Mouse (Mus musculus) CD4-positive, CD25-positive, alpha-beta regulatory T cell, adult 2 months (primary cell): ENCODE measurements at regions not wholly inside any gene's neighbourhood (a gene's known extent, or its start where the extent isn't known, plus 50 kb on each side); places are given as distances from the start of the nearest gene placed in this dataset.
"Not testable (repeated sequence)": the region's sequence is repeated elsewhere in the genome, so short reads cannot be mapped to it uniquely, and the experiment has no call there.

Experiments used
- DNase-seq: peaks from one replicate; pipeline ENCODE4 v3.0.0-alpha.2; 2012; ENCODE audit warnings: low read depth, low spot score

DNA sequence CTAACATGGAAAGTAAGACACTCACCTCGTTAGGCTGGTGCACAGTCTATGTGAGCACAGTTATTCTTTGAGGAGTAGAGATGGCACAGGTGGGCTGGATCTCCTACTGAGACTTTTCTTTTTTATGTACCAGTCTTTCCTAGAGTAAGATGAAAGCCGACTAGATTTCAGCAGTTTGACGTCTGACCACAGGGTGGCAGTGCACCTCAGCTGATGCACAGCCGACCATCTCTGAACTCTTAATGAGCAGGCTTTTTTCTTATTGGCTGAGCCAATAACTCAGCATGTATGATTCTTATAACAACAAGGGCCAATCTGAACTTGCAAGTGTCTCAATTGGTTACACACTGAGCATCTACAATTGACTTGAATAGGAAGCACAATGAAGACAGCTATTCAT is 126.6 kb upstream of the Olfr1507 start:
- peak; percentile 59 for DNase-seq

DNA sequence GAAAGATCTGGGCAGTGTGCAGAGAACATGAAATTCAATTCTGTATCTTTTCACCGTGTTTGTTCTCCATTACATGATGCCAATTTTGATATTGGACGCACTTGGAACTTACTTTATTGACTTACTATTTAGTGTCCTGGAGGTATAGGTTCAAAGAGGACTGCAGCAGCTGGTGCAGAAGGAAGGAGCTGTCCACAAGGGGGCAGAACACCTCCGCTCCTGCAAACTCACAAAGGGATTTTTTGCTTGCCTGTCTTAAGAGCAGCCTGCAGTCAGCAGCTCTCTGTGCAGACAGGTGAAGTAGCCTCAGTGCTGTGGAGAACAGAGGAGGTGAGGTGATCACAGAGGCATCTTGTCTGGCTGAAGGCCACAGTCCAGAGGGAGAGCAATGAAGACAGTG is 84.8 kb upstream of the Olfr1507 start:
- peak; percentile 53 for DNase-seq

GRCm38 (mm10) chr14:52566920-52567319 is 71.4 kb upstream of the Olfr1507 start:
- peak; percentile 44 for DNase-seq

- no peak for DNase-seq
These were observed 70.1 kb upstream of the Olfr1507 start for GRCm38 (mm10) chr14:52565606-52566005.

- DNase-seq, result not testable (repeated sequence)
These were observed 60.8 kb upstream of the Olfr1507 start for GRCm38 (mm10) chr14:52556340-52556739.

DNA sequence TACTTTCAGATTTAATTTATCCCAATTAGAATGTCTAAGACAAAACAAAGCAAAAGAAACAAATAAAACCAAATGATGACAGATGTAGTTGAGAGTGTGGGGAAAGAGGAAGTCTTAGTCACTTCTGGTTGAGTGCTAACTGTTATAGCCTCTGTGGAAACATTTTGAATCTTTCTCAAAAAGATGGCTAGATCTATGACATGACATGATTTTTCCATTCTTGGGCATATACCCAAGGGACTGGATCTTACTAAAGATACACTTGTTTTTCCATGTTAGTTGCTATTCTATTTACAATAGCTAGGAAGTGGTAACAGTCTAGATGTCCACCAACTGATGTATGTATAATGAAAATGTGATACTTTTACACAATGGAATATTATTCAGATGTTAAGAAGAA is 57.9 kb upstream of the Olfr1507 start:
- DNase-seq, result no peak

GRCm38 (mm10) chr14:52547933-52548332 is 52.4 kb upstream of the Olfr1507 start:
- no peak for DNase-seq
